Mouse (Mus musculus) liver, postnatal 0 days (tissue): ENCODE results near the gene Rhbg. TPM values are rescaled to one million over a fixed set of nuclear protein-coding genes. Genes with fewer than 3 reads are reported as not detected.

Source experiments
- ATAC-seq: fragments of 200-750 bp; cut with Nextera tagmentation; 2 replicates; pipeline ENCODE4 v1.8.0; 2017; ENCODE audit warnings: mild to moderate bottlenecking, moderate library complexity
- DNase-seq: peaks from one replicate; pipeline ENCODE4 v3.0.0-alpha.2; 2016
- H3K27ac ChIP-seq: fragments of 300-500 bp; sonication (generic); 2 replicates; pipeline ENCODE4 v1.5.1; 2014; ENCODE audit warnings: antibody characterized with exemption, moderate library complexity, mild to moderate bottlenecking, low read depth
- H3K27me3 ChIP-seq: fragments of 300-500 bp; sonication (generic); 2 replicates; pipeline ENCODE4 v1.6.1; 2014; ENCODE audit warnings: low read length, control low read depth, mixed read lengths; ENCODE audit not compliant: insufficient read depth
- H3K36me3 ChIP-seq: fragments of 300-500 bp; sonication (generic); replicated peaks from 2 replicates; pipeline ENCODE4 v1.6.1; 2014; ENCODE audit warnings: mild to moderate bottlenecking, control low read depth, low read length, moderate library complexity, mixed read lengths; ENCODE audit not compliant: insufficient read depth
- H3K4me1 ChIP-seq: fragments of 300-500 bp; sonication (generic); 2 replicates; pipeline ENCODE4 v1.6.1; 2014; ENCODE audit warnings: antibody characterized with exemption, mild to moderate bottlenecking, control low read depth; ENCODE audit not compliant: insufficient read depth
- H3K4me2 ChIP-seq: fragments of 300-500 bp; sonication (generic); 2 replicates; pipeline ENCODE4 v1.6.1; 2014; ENCODE audit warnings: low read depth, mild to moderate bottlenecking, low read length, moderate library complexity, mixed read lengths
- H3K4me3 ChIP-seq: fragments of 300-500 bp; sonication (generic); 2 replicates; pipeline ENCODE4 v1.5.1; 2014; ENCODE audit warnings: low read depth, low read length
- H3K9ac ChIP-seq: fragments of 300-500 bp; sonication (generic); replicated peaks from 2 replicates; pipeline ENCODE4 v1.6.1; 2014; ENCODE audit warnings: mild to moderate bottlenecking, moderate library complexity
- H3K9me3 ChIP-seq: fragments of 300-500 bp; sonication (generic); 2 replicates; pipeline ENCODE4 v1.6.1; 2016; ENCODE audit warnings: mild to moderate bottlenecking, control low read depth, low read length, mixed read lengths
- CTCF ChIP-seq: sonication (generic); IDR thresholded peaks from 2 replicates; pipeline ENCODE4 v1.5.1; 2016; ENCODE audit warnings: antibody characterized with exemption, low read depth
- EP300 ChIP-seq: IDR thresholded peaks from 2 replicates; pipeline ENCODE4 v1.6.1; 2016; ENCODE audit warnings: antibody characterized with exemption, low read depth, mild to moderate bottlenecking
- WGBS: fragments of 180-500 bp; shearing (Covaris S2); extraction: QIAGEN DNeasy Blood & Tissue Kit; methylation state at CpG from one replicate; pipeline ENCODE4 v1.1.7; 2014; ENCODE audit not compliant: insufficient replicate concordance; 5-methylcytosine and 5-hydroxymethylcytosine counted together
- polyA plus RNA-seq: library from polyadenylated mRNA; unstranded; fragments of >200 nt; fragmentation: Nextera tagmentation; extraction: Ambion mirVana; gene quantifications from 2 replicates; pipeline ENCODE4 v1.2.1, GENCODE M21; 2015

The Rhbg gene
- polyA plus RNA-seq, 1 experiment from 2014 or later: 7.0 TPM

DNA sequence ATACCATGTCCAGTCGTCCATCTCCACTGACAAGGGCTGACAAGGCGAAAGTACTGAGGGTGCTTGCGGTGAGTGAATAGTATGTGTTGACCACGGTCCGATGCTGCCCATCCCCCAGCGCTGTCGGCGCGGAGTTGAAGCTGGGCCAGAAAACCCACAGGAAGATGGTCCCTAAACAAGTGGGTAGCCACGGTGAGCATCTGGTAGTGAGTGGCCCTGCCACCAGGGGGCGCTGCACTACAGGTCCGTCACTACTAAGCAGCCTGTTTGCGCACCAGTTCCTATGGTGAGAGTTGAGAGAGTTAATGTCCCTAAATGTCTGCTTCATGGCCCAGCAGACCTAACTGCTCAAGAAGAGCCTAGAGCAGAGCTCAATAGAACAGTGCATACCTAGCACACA, 8.7 kb downstream of the Rhbg start:
- ATAC-seq: 0 out of 2 replicates have a peak, but pooled peaks have one; percentile 29
- H3K27ac ChIP-seq: no peak overlapping the region
- no peaks in the 10 kb centered on the region for H3K36me3 ChIP-seq
- H3K4me3 ChIP-seq: no peak overlapping the region
- TF ChIP-seq CTCF (peak; percentile 96), EP300 (no peak)
- no peaks in the 10 kb centered on the region for H3K9me3 ChIP-seq
- DNase-seq: peak; percentile 86
- WGBS: 13% methylated on average over 13 of the region's 13 CpGs
- 0 out of 2 replicates have a peak, but pooled peaks cover 2% of the 10 kb centered on the region for H3K4me1 ChIP-seq
- peaks cover 28% of the 10 kb centered on the region for H3K27me3 ChIP-seq
- no peak overlapping the region for H3K4me2 ChIP-seq
- no peak overlapping the region for H3K9ac ChIP-seq

- H3K9ac ChIP-seq: no peak overlapping the region
- H3K4me2 ChIP-seq: no peak overlapping the region
- DNase-seq: peak; percentile 66
- no peak for ATAC-seq
- 0 out of 2 replicates have a peak, but pooled peaks cover 2% of the 10 kb centered on the region for H3K4me1 ChIP-seq
- no peak overlapping the region for H3K4me3 ChIP-seq
- H3K27ac ChIP-seq: no peak overlapping the region
- WGBS: 16% methylated on average over 2 of the region's 2 CpGs
- TF ChIP-seq CTCF (peak; percentile 80), EP300 (no peak)
- peaks cover 45% of the 10 kb centered on the region for H3K27me3 ChIP-seq
- H3K36me3 ChIP-seq: no peaks in the 10 kb centered on the region
- H3K9me3 ChIP-seq: no peaks in the 10 kb centered on the region
These were observed 10.4 kb downstream of the Rhbg start for GRCm38 (mm10) chr3:88244071-88244470.

DNA sequence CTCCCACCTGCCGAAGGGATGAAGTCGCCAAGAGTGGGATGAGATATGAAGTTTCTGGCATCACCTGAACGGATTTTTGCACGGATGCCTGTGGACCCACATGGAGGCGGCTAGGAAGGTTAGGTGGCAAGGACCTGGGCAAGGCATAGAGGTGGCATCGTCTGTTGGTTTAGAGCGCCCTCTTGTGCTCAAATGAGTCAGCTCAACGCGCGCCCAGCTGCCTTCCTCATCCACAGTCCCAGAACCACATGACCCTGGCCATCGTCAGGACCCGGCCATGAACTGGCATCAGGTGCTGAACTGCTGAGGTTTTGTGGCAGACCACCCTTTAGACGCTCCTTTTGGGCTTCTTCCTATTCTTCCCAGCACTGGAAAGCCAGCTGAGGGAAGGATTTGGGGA, 12.0 kb downstream of the Rhbg start:
- H3K4me3 ChIP-seq: no peak overlapping the region
- H3K9ac ChIP-seq: no peak overlapping the region
- peak; percentile 88 for TF ChIP-seq CTCF
- no peak for TF ChIP-seq EP300
- H3K4me1 ChIP-seq: 0 out of 2 replicates have a peak, but pooled peaks cover 2% of the 10 kb centered on the region
- ATAC-seq (peak; percentile 28; the same call in 1 of the 2 replicates), DNase-seq (peak; percentile 80)
- peaks cover 61% of the 10 kb centered on the region for H3K27me3 ChIP-seq
- H3K9me3 ChIP-seq: no peaks in the 10 kb centered on the region
- 7% methylated on average over 13 of the region's 13 CpGs for WGBS
- H3K4me2 ChIP-seq: no peak overlapping the region
- H3K27ac ChIP-seq: no peak overlapping the region
- H3K36me3 ChIP-seq: no peaks in the 10 kb centered on the region

- H3K27me3 ChIP-seq: peaks cover 71% of the 10 kb centered on the region
- 4% methylated on average over 48 of the region's 48 CpGs for WGBS
- no peak overlapping the region for H3K9ac ChIP-seq
- no peak overlapping the region for H3K4me2 ChIP-seq
- no peak overlapping the region for H3K4me3 ChIP-seq
- H3K4me1 ChIP-seq: 0 out of 2 replicates have a peak, but pooled peaks cover 2% of the 10 kb centered on the region
- no peak overlapping the region for H3K27ac ChIP-seq
- H3K36me3 ChIP-seq: no peaks in the 10 kb centered on the region
- TF ChIP-seq CTCF: no peak
- TF ChIP-seq EP300: no peak
- no peaks in the 10 kb centered on the region for H3K9me3 ChIP-seq
- ATAC-seq (no peak), DNase-seq (no peak)
These were observed 13.3 kb downstream of the Rhbg start for GRCm38 (mm10) chr3:88241045-88241786.

DNA sequence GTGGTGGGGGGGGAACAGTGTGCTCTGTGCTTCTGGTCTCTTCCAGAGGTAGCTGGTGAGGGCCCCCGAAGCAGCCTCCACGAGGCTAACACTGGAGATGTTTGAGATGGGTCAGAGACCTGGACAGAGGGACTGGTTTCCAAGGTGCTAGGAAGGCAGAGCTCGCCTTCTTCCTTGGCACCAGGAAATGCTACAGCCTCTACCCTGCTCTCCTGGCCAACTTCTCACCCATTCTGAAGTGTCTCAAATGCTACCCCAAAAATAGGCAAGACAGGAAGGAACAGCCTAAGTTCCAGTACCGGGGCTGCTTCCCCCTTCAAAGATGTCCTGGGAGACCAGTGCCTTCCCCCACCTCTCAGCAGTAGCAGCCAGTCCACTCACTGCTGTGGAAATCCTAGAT, 15.1 kb downstream of the Rhbg start:
- Histone ChIP-seq H3K36me3 (no peaks in the 10 kb centered on the region), H3K4me3 (no peak overlapping the region), H3K27ac (no peak overlapping the region), H3K9ac (no peak overlapping the region), H3K4me1 (0 out of 2 replicates have a peak, but pooled peaks cover 2% of the 10 kb centered on the region), H3K27me3 (peaks cover 73% of the 10 kb centered on the region), H3K9me3 (no peaks in the 10 kb centered on the region), H3K4me2 (no peak overlapping the region)
- no peak for TF ChIP-seq EP300
- TF ChIP-seq CTCF: no peak
- DNase-seq: no peak
- WGBS: 37% methylated on average over 4 of the region's 4 CpGs
- no peak for ATAC-seq

DNA sequence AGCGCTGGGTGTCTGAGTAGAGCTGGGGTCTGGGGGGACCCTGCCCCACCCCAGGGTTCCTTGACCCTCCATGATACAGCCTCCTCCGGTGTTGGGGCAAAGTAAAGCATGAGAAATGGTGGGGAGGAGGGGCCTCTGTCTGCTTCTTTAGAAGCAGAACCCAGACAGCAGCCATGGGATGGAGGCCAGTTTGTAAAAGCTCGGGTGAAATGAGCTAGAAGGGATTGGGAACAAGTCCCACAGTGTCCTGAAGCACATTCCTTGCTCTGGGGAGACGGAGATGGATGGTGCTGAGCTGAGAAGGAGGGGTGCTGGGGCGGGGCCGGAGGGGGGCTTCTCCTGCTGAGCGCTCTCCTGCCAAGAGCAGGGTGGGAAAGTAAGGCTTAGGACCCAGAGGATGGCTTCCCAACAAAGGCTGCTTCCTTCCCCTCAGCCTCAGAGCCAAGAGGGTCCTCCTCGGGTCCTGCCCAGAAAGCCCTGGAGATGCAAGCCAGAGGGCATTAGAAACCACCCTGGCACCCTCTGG, 15.6 kb downstream of the Rhbg start:
- Histone ChIP-seq H3K27me3 (peaks cover 75% of the 10 kb centered on the region), H3K9ac (no peak overlapping the region), H3K9me3 (no peaks in the 10 kb centered on the region), H3K36me3 (no peaks in the 10 kb centered on the region), H3K4me1 (0 out of 2 replicates have a peak, but pooled peaks cover 2% of the 10 kb centered on the region), H3K27ac (no peak overlapping the region), H3K4me2 (no peak overlapping the region), H3K4me3 (no peak overlapping the region)
- DNase-seq: no peak
- TF ChIP-seq CTCF: no peak
- 42% methylated on average over 8 of the region's 8 CpGs for WGBS
- ATAC-seq: no peak
